Mouse (Mus musculus) lung, postnatal 0 days (tissue): ENCODE data around the gene Chchd6.

ENCODE experiments used
- CTCF ChIP-seq: IDR thresholded peaks from 2 replicates; pipeline ENCODE4 v1.5.1; 2016; ENCODE audit warnings: antibody characterized with exemption, mild to moderate bottlenecking
- EP300 ChIP-seq: IDR thresholded peaks from 2 replicates; pipeline ENCODE4 v1.6.1; 2016; ENCODE audit warnings: antibody characterized with exemption, mild to moderate bottlenecking, control low read depth

DNA sequence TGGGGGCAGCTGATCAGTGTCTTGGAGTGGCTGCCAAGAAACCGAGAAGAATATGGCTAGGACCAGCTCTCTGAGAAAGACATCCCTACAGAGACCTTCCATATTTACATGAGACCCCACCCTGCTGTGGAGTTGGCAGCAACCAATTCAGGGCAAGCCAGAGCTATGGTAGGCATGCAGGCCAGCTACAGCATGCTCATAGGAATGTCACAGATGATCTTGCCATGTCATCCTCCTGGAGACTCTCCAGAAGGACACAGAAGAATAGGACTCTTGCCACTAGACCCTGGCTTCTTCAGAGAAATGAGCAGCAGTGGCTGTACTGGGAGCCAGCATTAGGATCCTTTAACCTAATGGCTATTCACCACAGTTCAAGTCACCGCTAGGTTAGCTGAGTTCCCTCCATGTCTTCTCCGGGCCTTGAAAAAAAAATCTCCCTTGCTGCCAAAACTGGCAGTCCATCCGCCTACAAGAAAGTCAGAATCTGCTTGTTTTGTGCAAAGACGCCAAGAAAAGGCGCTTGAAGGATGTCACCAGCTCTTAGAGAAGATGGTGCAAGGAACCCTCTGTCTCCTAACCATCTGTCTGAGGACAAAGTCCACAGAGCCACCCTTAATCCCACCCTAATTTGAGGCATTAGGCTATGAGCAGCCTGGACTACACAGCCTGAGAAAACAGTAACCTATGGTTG, 43.0 kb downstream of the Chchd6 start:
- TF ChIP-seq CTCF (no peak), EP300 (no peak)
